Mouse (Mus musculus) spleen, adult 2 months (tissue): Measurements from ENCODE around the gene Epb41l4b. TPM values are rescaled to one million over a fixed set of nuclear protein-coding genes. Genes with fewer than 3 reads are reported as not detected.

Experiments
- DNase-seq, 2 experiments: peaks; one replicate each; pipeline versions ENCODE4 v3.0.0 to v3.0.0-alpha.2; 2012 to 2021; ENCODE audit warnings: low spot score in 2 of 2, low read depth in 1 of 2
- H3K27ac ChIP-seq: fragments of 200-500 bp; 2 replicates; pipeline ENCODE4 v1.5.1; 2012; ENCODE audit warnings: low read length, inconsistent platforms; ENCODE audit not compliant: insufficient read depth
- H3K27me3 ChIP-seq: fragments of 200-500 bp; 2 replicates; pipeline ENCODE4 v1.6.1; 2012; ENCODE audit warnings: mild to moderate bottlenecking, moderate library complexity, low read length, inconsistent platforms; ENCODE audit not compliant: control insufficient read depth, insufficient read depth
- H3K36me3 ChIP-seq: fragments of 200-500 bp; 2 replicates; pipeline ENCODE4 v1.6.1; 2012; ENCODE audit warnings: mild to moderate bottlenecking, low read length, inconsistent platforms; ENCODE audit not compliant: control insufficient read depth, insufficient read depth
- H3K4me1 ChIP-seq: fragments of 200-500 bp; 2 replicates; pipeline ENCODE4 v1.6.1; 2011; ENCODE audit warnings: inconsistent platforms; ENCODE audit not compliant: control insufficient read depth, insufficient read depth, insufficient read length
- H3K4me3 ChIP-seq: fragments of 200-500 bp; 2 replicates; pipeline ENCODE4 v1.5.1; 2011; ENCODE audit warnings: mild to moderate bottlenecking, inconsistent platforms; ENCODE audit not compliant: insufficient read depth, insufficient read length; ENCODE audit errors: extremely low read depth
- CTCF ChIP-seq: fragments of 200-500 bp; IDR thresholded peaks from 2 replicates; pipeline ENCODE4 v1.5.1; 2011; ENCODE audit warnings: mild to moderate bottlenecking, inconsistent platforms; ENCODE audit not compliant: insufficient read depth, insufficient read length, insufficient replicate concordance; ENCODE audit errors: extremely low read depth
- POLR2A ChIP-seq: fragments of 200-500 bp; IDR thresholded peaks from 2 replicates; pipeline ENCODE4 v1.6.1; 2011; ENCODE audit warnings: low read depth, low read length, inconsistent platforms
- WGBS: fragments of 180-500 bp; shearing (Covaris S2); methylation state at CpG from one replicate; pipeline ENCODE4 v1.1.7; 2018; 5-methylcytosine and 5-hydroxymethylcytosine counted together
- polyA plus RNA-seq: library from polyadenylated mRNA; depleted of rRNA; stranded (reverse); fragments of >200 nt; gene quantifications from 2 replicates; pipeline ENCODE4 v1.2.3, GENCODE M21; 2012

The Epb41l4b gene
- polyA plus RNA-seq, 1 experiment, result 0.78 TPM

DNA sequence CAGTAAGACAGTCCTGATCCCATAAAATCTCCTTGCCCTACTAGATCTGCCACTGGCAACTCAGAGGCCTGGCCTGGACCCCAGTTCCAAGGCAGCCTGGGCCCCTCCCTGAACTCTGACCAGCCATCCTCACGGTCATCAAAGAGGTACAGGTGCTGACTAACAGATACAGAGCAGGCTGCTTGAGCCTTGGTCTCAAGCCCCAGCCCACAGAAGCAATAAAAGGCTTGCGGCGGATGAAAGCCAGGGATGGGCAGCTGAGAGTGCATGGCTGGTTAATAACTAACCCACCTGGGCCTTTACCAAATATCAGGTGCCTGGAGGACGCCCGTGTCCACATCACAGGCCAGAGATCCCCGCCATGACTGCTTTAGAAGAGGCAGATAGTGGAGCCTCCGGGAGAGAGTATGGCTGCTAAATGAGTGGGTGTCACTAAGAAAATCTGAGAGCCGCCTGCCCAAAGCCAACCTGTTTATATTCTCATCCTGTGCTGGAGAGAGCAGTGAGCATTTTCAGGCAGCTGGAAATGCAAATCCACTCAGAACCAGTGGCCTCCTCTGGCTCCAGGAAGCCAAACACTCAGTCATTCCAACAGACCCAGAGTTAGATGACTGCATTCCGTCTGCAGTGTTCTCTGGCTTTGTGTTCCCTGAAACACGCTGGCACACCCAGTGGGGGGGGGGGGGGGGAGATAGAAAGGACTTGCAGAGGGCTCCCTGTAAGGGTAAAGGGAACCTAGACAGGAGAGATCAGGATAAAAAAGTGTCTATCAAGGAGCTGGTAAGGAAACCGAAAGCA, 13.3 kb downstream of the Epb41l4b start:
- no peaks in the 10 kb centered on the region for H3K27me3 ChIP-seq
- H3K4me3 ChIP-seq, result no peak overlapping the region
- TF ChIP-seq POLR2A (no peak), CTCF (no peak)
- H3K36me3 ChIP-seq, result no peaks in the 10 kb centered on the region
- no peak overlapping the region for H3K27ac ChIP-seq
- 87% methylated on average over 11 of the region's 11 CpGs for WGBS
- H3K4me1 ChIP-seq, result no peaks in the 10 kb centered on the region
- DNase-seq, result no peak

DNA sequence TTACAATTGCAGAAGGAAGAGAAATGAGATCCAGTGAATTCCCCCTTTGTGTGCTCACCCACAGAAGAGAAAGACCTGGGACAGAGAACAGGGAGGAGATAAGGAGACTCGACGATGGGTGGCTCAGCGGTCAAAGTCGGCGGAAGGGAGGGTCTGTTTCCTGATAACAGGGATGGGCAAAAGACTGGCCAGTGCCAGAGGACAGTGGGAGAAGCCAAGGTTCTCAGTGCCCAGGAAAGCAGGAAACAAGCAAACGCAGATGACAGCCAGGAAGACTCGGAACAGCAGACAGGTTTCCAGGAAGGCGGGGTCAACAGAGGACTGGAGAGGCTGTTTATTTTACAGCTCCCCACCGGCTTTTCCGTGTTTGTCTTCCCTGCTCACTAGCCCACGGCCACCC, 20.2 kb downstream of the Epb41l4b start:
- TF ChIP-seq POLR2A (no peak), CTCF (no peak)
- WGBS, result 77% methylated on average over 11 of the region's 11 CpGs
- Histone ChIP-seq H3K4me3 (no peak overlapping the region), H3K27me3 (no peaks in the 10 kb centered on the region), H3K36me3 (no peaks in the 10 kb centered on the region), H3K4me1 (peaks cover 2% of the 10 kb centered on the region; the same call in 1 of the 2 replicates), H3K27ac (no peak overlapping the region)
- DNase-seq, result no peak

DNA sequence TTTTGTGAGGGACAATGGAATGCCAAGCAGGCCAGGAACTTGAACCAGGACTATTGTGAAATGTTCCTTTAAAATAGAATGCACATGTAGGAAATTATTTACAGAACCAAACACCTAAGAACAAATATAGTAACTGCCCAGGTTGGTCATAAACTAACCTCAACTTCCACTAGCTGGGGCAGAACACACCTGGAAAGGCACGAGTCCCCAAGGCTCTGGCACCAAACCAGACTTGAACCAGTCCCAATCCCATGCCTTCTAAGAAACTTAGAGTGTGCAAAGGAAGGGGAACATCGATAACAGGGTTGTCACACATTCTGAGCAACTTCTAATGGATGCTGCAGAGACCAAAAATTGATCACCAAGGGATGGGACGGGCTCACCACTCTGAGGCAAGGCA, 21.1 kb downstream of the Epb41l4b start:
- H3K27me3 ChIP-seq, result no peaks in the 10 kb centered on the region
- H3K27ac ChIP-seq, result no peak overlapping the region
- no peak overlapping the region for H3K4me3 ChIP-seq
- peaks cover 2% of the 10 kb centered on the region; the same call in 1 of the 2 replicates for H3K4me1 ChIP-seq
- no peaks in the 10 kb centered on the region for H3K36me3 ChIP-seq
- TF ChIP-seq POLR2A, result no peak
- no peak for TF ChIP-seq CTCF
- no peak for DNase-seq
- 82% methylated on average over 3 of the region's 3 CpGs for WGBS

GRCm38 (mm10) chr4:57120563-57120962, 22.7 kb downstream of the Epb41l4b start:
- Histone ChIP-seq H3K27ac (no peak overlapping the region), H3K27me3 (no peaks in the 10 kb centered on the region), H3K4me1 (peaks cover 2% of the 10 kb centered on the region; the same call in 1 of the 2 replicates), H3K36me3 (no peaks in the 10 kb centered on the region), H3K4me3 (no peak overlapping the region)
- 33% methylated on average over 2 of the region's 2 CpGs for WGBS
- TF ChIP-seq CTCF (no peak; the same call in 1 of the 2 replicates), POLR2A (no peak)
- no peak for DNase-seq

- H3K36me3 ChIP-seq, result no peaks in the 10 kb centered on the region
- WGBS, result 88% methylated on average over 6 of the region's 6 CpGs
- no peak overlapping the region for H3K4me3 ChIP-seq
These were observed 23.3 kb downstream of the Epb41l4b start for GRCm38 (mm10) chr4:57119976-57120375.

DNA sequence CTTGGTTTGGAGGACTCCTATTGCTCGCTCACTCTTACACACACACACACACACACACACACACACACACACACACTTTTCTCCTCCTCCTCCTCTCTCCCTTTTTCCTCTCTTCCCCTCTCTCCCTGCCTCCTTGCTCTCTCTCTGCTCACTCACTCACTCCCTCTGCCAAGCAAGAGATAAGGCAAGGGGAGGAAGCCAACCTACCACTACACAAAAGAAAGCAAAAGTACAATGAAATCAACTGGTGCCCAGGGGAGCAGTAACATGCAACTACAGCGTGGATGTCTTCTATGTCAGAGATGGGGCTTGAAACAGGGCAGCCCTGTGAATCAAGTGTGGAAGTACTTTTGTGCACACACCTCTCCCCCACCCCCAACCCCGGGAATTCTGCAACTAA, 24.4 kb downstream of the Epb41l4b start:
- H3K36me3 ChIP-seq, result no peaks in the 10 kb centered on the region
- no peak overlapping the region for H3K4me3 ChIP-seq
- H3K27me3 ChIP-seq, result no peaks in the 10 kb centered on the region
- no peak overlapping the region for H3K27ac ChIP-seq
- TF ChIP-seq CTCF (no peak), POLR2A (no peak)
- H3K4me1 ChIP-seq, result peaks cover 2% of the 10 kb centered on the region; the same call in 1 of the 2 replicates
- DNase-seq, result no peak
- 66% methylated on average over 3 of the region's 3 CpGs for WGBS

More at GRCm38 (mm10) chr4:57119976-57120375, 23.3 kb downstream of the Epb41l4b start:
- no peaks in the 10 kb centered on the region for H3K27me3 ChIP-seq
- TF ChIP-seq CTCF (no peak), POLR2A (no peak)
- no peak for DNase-seq
- peaks cover 2% of the 10 kb centered on the region; the same call in 1 of the 2 replicates for H3K4me1 ChIP-seq
- H3K27ac ChIP-seq, result no peak overlapping the region

GRCm38 (mm10) chr4:57116278-57116677, 27.0 kb downstream of the Epb41l4b start:
- no peak overlapping the region for H3K4me3 ChIP-seq
- H3K36me3 ChIP-seq, result no peaks in the 10 kb centered on the region
- H3K27me3 ChIP-seq, result no peaks in the 10 kb centered on the region
- H3K4me1 ChIP-seq, result peaks cover 2% of the 10 kb centered on the region; the same call in 1 of the 2 replicates
- 96% methylated on average over 6 of the region's 6 CpGs for WGBS
- TF ChIP-seq POLR2A (no peak), CTCF (no peak)
- DNase-seq, result no peak
- H3K27ac ChIP-seq, result no peak overlapping the region
